Mouse (Mus musculus): ENCODE measurements at regions not wholly inside any gene's neighbourhood (a gene's known extent, or its start where the extent isn't known, plus 50 kb on each side); places are given as distances from the start of the nearest gene placed in this dataset.

- 73% methylated on average over 9 of the region's 9 CpGs for WGBS
- no peaks in the 10 kb centered on the region for H3K9me3 ChIP-seq (ENCODE audit: control insufficient read depth, low read length)
- H3K4me3 ChIP-seq (ENCODE audit: low read length), result no peak overlapping the region
- no peak overlapping the region for H3K9ac ChIP-seq (ENCODE audit: low read depth, low read length)
- H3K4me2 ChIP-seq (ENCODE audit: low read length), result no peak overlapping the region
- peak overlapping the region; percentile 29; the same call in 1 of the 2 replicates for H3K27ac ChIP-seq (ENCODE audit: low read depth, low read length)
- no peaks in the 10 kb centered on the region for H3K36me3 ChIP-seq (ENCODE audit: control insufficient read depth, insufficient read depth, low read length)
- peak; percentile 48; the same call in 1 of the 2 replicates for ATAC-seq
- no peaks in the 10 kb centered on the region for H3K4me1 ChIP-seq (ENCODE audit: control insufficient read depth, insufficient read depth, low read depth, low read length)
- no peaks in the 10 kb centered on the region for H3K27me3 ChIP-seq (replicated peaks; ENCODE audit: control insufficient read depth, insufficient read depth, low read length)
These were observed 81.4 kb downstream of the Csl start for GRCm38 (mm10) chr10:99678096-99678495.

DNA sequence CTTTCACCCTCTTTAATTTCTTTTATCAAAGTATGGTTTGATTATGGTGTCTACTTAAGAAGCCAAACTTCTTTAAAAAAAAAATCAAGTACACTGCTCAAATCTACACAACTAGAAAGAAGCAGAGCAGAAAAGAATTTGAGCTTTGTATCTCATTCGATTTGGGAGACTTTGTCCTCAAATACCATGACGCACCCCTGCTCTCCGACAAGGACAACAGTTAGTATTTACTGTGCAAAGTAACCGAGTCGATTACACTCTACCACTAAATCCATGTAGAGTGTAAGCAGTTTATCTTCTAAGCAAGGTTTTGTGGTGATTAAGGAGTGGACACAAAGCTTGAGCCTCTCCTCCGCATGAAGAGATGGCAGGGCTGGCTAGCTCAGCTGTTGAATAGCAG, 79.6 kb downstream of the Csl start:
- Histone ChIP-seq H3K27me3 (replicated peaks; ENCODE audit: control insufficient read depth, insufficient read depth, low read length) (no peaks in the 10 kb centered on the region), H3K27ac (ENCODE audit: low read depth, low read length) (no peak overlapping the region), H3K36me3 (ENCODE audit: control insufficient read depth, insufficient read depth, low read length) (no peaks in the 10 kb centered on the region), H3K9ac (ENCODE audit: low read depth, low read length) (no peak overlapping the region), H3K4me3 (ENCODE audit: low read length) (no peak overlapping the region), H3K9me3 (ENCODE audit: control insufficient read depth, low read length) (no peaks in the 10 kb centered on the region), H3K4me1 (ENCODE audit: control insufficient read depth, insufficient read depth, low read depth, low read length) (no peaks in the 10 kb centered on the region), H3K4me2 (ENCODE audit: low read length) (no peak overlapping the region)
- no peak for ATAC-seq
- 90% methylated on average over 6 of the region's 6 CpGs for WGBS

- Histone ChIP-seq H3K4me2 (ENCODE audit: low read length) (no peak overlapping the region), H3K4me3 (ENCODE audit: low read length) (no peak overlapping the region), H3K9me3 (ENCODE audit: control insufficient read depth, low read length) (no peaks in the 10 kb centered on the region), H3K27ac (ENCODE audit: low read depth, low read length) (no peak overlapping the region), H3K4me1 (ENCODE audit: control insufficient read depth, insufficient read depth, low read depth, low read length) (no peaks in the 10 kb centered on the region), H3K9ac (ENCODE audit: low read depth, low read length) (no peak overlapping the region), H3K36me3 (ENCODE audit: control insufficient read depth, insufficient read depth, low read length) (no peaks in the 10 kb centered on the region), H3K27me3 (replicated peaks; ENCODE audit: control insufficient read depth, insufficient read depth, low read length) (no peaks in the 10 kb centered on the region)
- 50% methylated on average over 4 of the region's 4 CpGs for WGBS
- ATAC-seq, result peak; percentile 37; the same call in 1 of the 2 replicates
These were observed 77.5 kb downstream of the Csl start for GRCm38 (mm10) chr10:99681932-99682331.

GRCm38 (mm10) chr10:99682350-99682749, 77.1 kb downstream of the Csl start:
- no peaks in the 10 kb centered on the region for H3K27me3 ChIP-seq (replicated peaks; ENCODE audit: control insufficient read depth, insufficient read depth, low read length)
- 0 out of 2 replicates have a peak, but pooled peaks have one; percentile 17 for ATAC-seq
- no peak overlapping the region for H3K4me2 ChIP-seq (ENCODE audit: low read length)
- H3K9ac ChIP-seq (ENCODE audit: low read depth, low read length), result no peak overlapping the region
- H3K9me3 ChIP-seq (ENCODE audit: control insufficient read depth, low read length), result no peaks in the 10 kb centered on the region
- H3K36me3 ChIP-seq (ENCODE audit: control insufficient read depth, insufficient read depth, low read length), result no peaks in the 10 kb centered on the region
- no peaks in the 10 kb centered on the region for H3K4me1 ChIP-seq (ENCODE audit: control insufficient read depth, insufficient read depth, low read depth, low read length)
- WGBS, result 65% methylated on average over 9 of the region's 9 CpGs
- H3K27ac ChIP-seq (ENCODE audit: low read depth, low read length), result no peak overlapping the region
- H3K4me3 ChIP-seq (ENCODE audit: low read length), result no peak overlapping the region

GRCm38 (mm10) chr10:99683310-99683709, 76.1 kb downstream of the Csl start:
- H3K9me3 ChIP-seq (ENCODE audit: control insufficient read depth, low read length), result no peaks in the 10 kb centered on the region
- no peak overlapping the region for H3K9ac ChIP-seq (ENCODE audit: low read depth, low read length)
- no peaks in the 10 kb centered on the region for H3K4me1 ChIP-seq (ENCODE audit: control insufficient read depth, insufficient read depth, low read depth, low read length)
- WGBS, result 9% methylated on average over 3 of the region's 3 CpGs
- no peak overlapping the region for H3K4me2 ChIP-seq (ENCODE audit: low read length)
- H3K27me3 ChIP-seq (replicated peaks; ENCODE audit: control insufficient read depth, insufficient read depth, low read length), result no peaks in the 10 kb centered on the region
- no peaks in the 10 kb centered on the region for H3K36me3 ChIP-seq (ENCODE audit: control insufficient read depth, insufficient read depth, low read length)
- no peak for ATAC-seq
- no peak overlapping the region for H3K27ac ChIP-seq (ENCODE audit: low read depth, low read length)
- H3K4me3 ChIP-seq (ENCODE audit: low read length), result no peak overlapping the region

DNA sequence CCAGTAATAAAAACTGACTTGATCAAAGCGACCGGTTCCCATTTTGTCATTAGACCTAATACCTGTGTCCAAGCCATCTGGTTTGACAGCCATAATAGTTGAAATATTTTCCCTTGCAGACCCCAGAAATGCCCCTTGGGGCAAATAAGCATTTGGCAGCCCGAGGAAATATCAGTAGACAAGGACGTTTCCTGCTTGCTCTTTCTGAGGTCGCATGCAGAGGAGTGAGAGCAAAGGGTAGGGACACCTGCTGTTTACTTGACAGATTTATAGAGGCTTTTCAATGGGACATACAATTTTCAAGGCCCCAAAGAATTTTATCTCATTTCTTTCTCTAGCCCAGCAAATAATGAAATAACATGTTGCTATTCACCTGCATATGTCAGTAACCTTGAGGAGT, 73.5 kb downstream of the Csl start:
- Histone ChIP-seq H3K4me2 (ENCODE audit: low read length) (no peak overlapping the region), H3K36me3 (ENCODE audit: control insufficient read depth, insufficient read depth, low read length) (no peaks in the 10 kb centered on the region), H3K9ac (ENCODE audit: low read depth, low read length) (no peak overlapping the region), H3K27me3 (replicated peaks; ENCODE audit: control insufficient read depth, insufficient read depth, low read length) (no peaks in the 10 kb centered on the region), H3K9me3 (ENCODE audit: control insufficient read depth, low read length) (no peaks in the 10 kb centered on the region), H3K4me3 (ENCODE audit: low read length) (no peak overlapping the region), H3K27ac (ENCODE audit: low read depth, low read length) (no peak overlapping the region), H3K4me1 (ENCODE audit: control insufficient read depth, insufficient read depth, low read depth, low read length) (no peaks in the 10 kb centered on the region)
- WGBS, result 34% methylated on average over 5 of the region's 5 CpGs
- no peak for ATAC-seq

GRCm38 (mm10) chr10:99687011-99687410, 72.4 kb downstream of the Csl start:
- no peak overlapping the region for H3K4me2 ChIP-seq (ENCODE audit: low read length)
- H3K36me3 ChIP-seq (ENCODE audit: control insufficient read depth, insufficient read depth, low read length), result no peaks in the 10 kb centered on the region
- no peaks in the 10 kb centered on the region for H3K9me3 ChIP-seq (ENCODE audit: control insufficient read depth, low read length)
- 74% methylated on average over 4 of the region's 4 CpGs for WGBS
- ATAC-seq, result no peak
- H3K4me1 ChIP-seq (ENCODE audit: control insufficient read depth, insufficient read depth, low read depth, low read length), result no peaks in the 10 kb centered on the region
- no peak overlapping the region for H3K4me3 ChIP-seq (ENCODE audit: low read length)
- H3K27ac ChIP-seq (ENCODE audit: low read depth, low read length), result no peak overlapping the region
- no peaks in the 10 kb centered on the region for H3K27me3 ChIP-seq (replicated peaks; ENCODE audit: control insufficient read depth, insufficient read depth, low read length)
- no peak overlapping the region for H3K9ac ChIP-seq (ENCODE audit: low read depth, low read length)

GRCm38 (mm10) chr10:99697696-99698095, 61.8 kb downstream of the Csl start:
- no peak overlapping the region for H3K9ac ChIP-seq (ENCODE audit: low read depth, low read length)
- ATAC-seq, result no peak
- H3K27ac ChIP-seq (ENCODE audit: low read depth, low read length), result no peak overlapping the region
- H3K36me3 ChIP-seq (ENCODE audit: control insufficient read depth, insufficient read depth, low read length), result no peaks in the 10 kb centered on the region
- no peak overlapping the region for H3K4me2 ChIP-seq (ENCODE audit: low read length)
- no peak overlapping the region for H3K4me3 ChIP-seq (ENCODE audit: low read length)
- WGBS, result 59% methylated on average over 8 of the region's 8 CpGs
- no peaks in the 10 kb centered on the region for H3K9me3 ChIP-seq (ENCODE audit: control insufficient read depth, low read length)
- no peaks in the 10 kb centered on the region for H3K27me3 ChIP-seq (replicated peaks; ENCODE audit: control insufficient read depth, insufficient read depth, low read length)
- H3K4me1 ChIP-seq (ENCODE audit: control insufficient read depth, insufficient read depth, low read depth, low read length), result no peaks in the 10 kb centered on the region

DNA sequence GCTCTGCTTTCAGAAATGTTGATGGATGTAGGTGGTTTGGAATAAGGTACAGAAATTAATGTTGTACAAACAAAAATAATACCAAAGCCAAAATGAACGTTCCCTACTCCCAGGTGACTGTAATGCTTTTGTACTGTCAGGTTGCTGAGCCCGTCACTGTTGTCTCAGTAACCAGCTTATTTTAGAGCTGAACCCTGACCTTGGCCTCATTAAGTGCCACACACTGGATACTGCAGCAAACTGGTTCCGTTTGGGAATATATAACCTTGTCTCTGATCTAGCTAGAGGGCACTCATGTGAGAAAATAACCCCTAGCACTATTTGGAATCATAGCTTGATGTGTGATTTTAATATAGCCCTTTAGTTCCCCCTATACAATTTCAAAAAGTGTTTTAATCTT, 60.0 kb downstream of the Csl start:
- Histone ChIP-seq H3K27ac (ENCODE audit: low read depth, low read length) (no peak overlapping the region), H3K4me3 (ENCODE audit: low read length) (no peak overlapping the region), H3K27me3 (replicated peaks; ENCODE audit: control insufficient read depth, insufficient read depth, low read length) (no peaks in the 10 kb centered on the region), H3K4me2 (ENCODE audit: low read length) (no peak overlapping the region), H3K36me3 (ENCODE audit: control insufficient read depth, insufficient read depth, low read length) (no peaks in the 10 kb centered on the region), H3K9me3 (ENCODE audit: control insufficient read depth, low read length) (no peaks in the 10 kb centered on the region), H3K9ac (ENCODE audit: low read depth, low read length) (no peak overlapping the region), H3K4me1 (ENCODE audit: control insufficient read depth, insufficient read depth, low read depth, low read length) (no peaks in the 10 kb centered on the region)
- no peak for ATAC-seq
- WGBS, result 44% methylated on average over 3 of the region's 3 CpGs

Measured in hindbrain, embryonic 16.5 days (tissue).